Mouse (Mus musculus): ENCODE measurements at regions not wholly inside any gene's neighbourhood (a gene's known extent, or its start where the extent isn't known, plus 50 kb on each side); places are given as distances from the start of the nearest gene placed in this dataset.

- no peak for TF ChIP-seq CTCF (IDR thresholded peaks at IDR 0.05 in 2 of 3, conservative IDR thresholded peaks at IDR 0.05 in 1 of 3; ENCODE audit: control insufficient read depth in 1 of 3, insufficient read depth in 1 of 3, low read depth in 2 of 3, low read length in 3 of 3, poor library complexity in 1 of 3, severe bottlenecking in 1 of 3)
- TF ChIP-seq KAT2A (conservative IDR thresholded peaks at IDR 0.05; ENCODE audit: low read depth, low read length), result no peak
- TF ChIP-seq JUND (IDR thresholded peaks at IDR 0.05; ENCODE audit: low read depth, low read length), result no peak
- no peak for TF ChIP-seq TCF12 (IDR thresholded peaks at IDR 0.05; ENCODE audit: low read depth, low read length)
- TF ChIP-seq POLR2A (IDR thresholded peaks at IDR 0.05; ENCODE audit: control insufficient read depth in 1 of 2, insufficient read depth in 1 of 2, low read depth in 1 of 2, low read length in 2 of 2, poor library complexity in 1 of 2), result no peak
Measured at GRCm38 (mm10) chr1:73834566-73834965, 289.7 kb downstream of the Tns1 start.
